8 mouse cellular contexts compared by ENCODE assay signal in genomic region chr3:66292356-66292946, GRCm38 (mm10). TPM values are rescaled to one million over a fixed set of nuclear protein-coding genes. Genes with fewer than 3 reads are reported as not detected.
DNase-seq lines count a peak whose midpoint lies in the region; ATAC-seq and TF ChIP-seq lines count a peak whose summit lies in the region.

No protein-coding gene starts in this region.

- peak overlapping the region; percentile 48 for H3K4me2 ChIP-seq in forebrain, postnatal 0 days (ENCODE audit: low read depth)
- peak overlapping the region; percentile 55 for H3K4me2 ChIP-seq in lung, embryonic 15.5 days

- POLR2A ChIA-PET in Patski (lab: Charles Lee): interaction anchor here (0.6 to 1.0 kb wide), 4 partner anchors 70 to 692 kb away, joined by 3 to 4 read pairs (median 4); no protein-coding TSS in a partner anchor

- peak overlapping the region; percentile 10; the same call in 1 of the 2 replicates for H3K4me3 ChIP-seq in forebrain, postnatal 0 days (ENCODE audit: low read depth, low read length)
- H3K4me3 ChIP-seq in lung, embryonic 15.5 days: peak overlapping the region; percentile 23

- 0 out of 2 replicates have a peak overlapping the region, but pooled peaks have one; percentile 35 for H3K27ac ChIP-seq in forebrain, postnatal 0 days (ENCODE audit: low read depth, low read length)
- peak overlapping the region; percentile 82 for H3K27ac ChIP-seq in lung, embryonic 15.5 days

- peak; percentile 5 for DNase-seq in adrenal gland, adult 2 months
- DNase-seq in adrenal gland, adult 8-10 months: no peak
- DNase-seq in Patski (ENCODE audit: low read depth, low spot score): peak; percentile 82
- peak; percentile 9 for DNase-seq in forebrain, postnatal 0 days
- peak; percentile 87 to 88 for DNase-seq in kidney, adult 8-10 months
- DNase-seq in retina, postnatal 1 day: peak; percentile 61
- DNase-seq in frontal cortex, postnatal 25 days (ENCODE audit: low spot score in 2 of 2): no peak

- no peaks in the 10 kb centered on the region for H3K36me3 ChIP-seq in forebrain, postnatal 0 days (ENCODE audit: insufficient read depth)
- no peaks in the 10 kb centered on the region for H3K36me3 ChIP-seq in lung, embryonic 15.5 days

- CTCF ChIA-PET in Patski (lab: Charles Lee): interaction anchor here (0.8 to 2.9 kb wide), 10 partner anchors 27 to 289 kb away, joined by 3 to 15 read pairs (median 4); no protein-coding TSS in a partner anchor

- no peaks in the 10 kb centered on the region for H3K4me1 ChIP-seq in forebrain, postnatal 0 days (ENCODE audit: insufficient read depth)
- 0 out of 2 replicates have a peak, but pooled peaks cover 8% of the 10 kb centered on the region for H3K4me1 ChIP-seq in lung, embryonic 15.5 days

- H3K9me3 ChIP-seq in forebrain, postnatal 0 days (ENCODE audit: low read length): no peaks in the 10 kb centered on the region
- no peaks in the 10 kb centered on the region for H3K9me3 ChIP-seq in lung, embryonic 15.5 days

- peak; percentile 95 for ATAC-seq in Patski
- ATAC-seq in forebrain, postnatal 0 days: peak; percentile 68
- peak; percentile 93 for ATAC-seq in lung, embryonic 15.5 days (ENCODE audit: borderline replicate concordance, extremely low read depth, low FRiP score, low TSS enrichment)

- TF ChIP-seq CTCF in Patski (IDR thresholded peaks at IDR 0.05): no peak
- no peak for TF ChIP-seq CTCF in forebrain, postnatal 0 days (IDR thresholded peaks at IDR 0.05; ENCODE audit: low read depth)

- WGBS in forebrain, postnatal 0 days: 15% methylated on average over 20 of the region's 20 CpGs
- 7% methylated on average over 20 of the region's 20 CpGs for WGBS in lung, embryonic 15.5 days

- H3K27me3 ChIP-seq in Patski: no peaks in the 10 kb centered on the region
- H3K27me3 ChIP-seq in forebrain, postnatal 0 days (ENCODE audit: insufficient read depth, low read length): no peaks in the 10 kb centered on the region
- H3K27me3 ChIP-seq in lung, embryonic 15.5 days: no peaks in the 10 kb centered on the region

- in situ Hi-C loops in Patski (cut with MboI; ENCODE audit: low pct_unique_long_range_greater_than_20kb): loop anchor here (10.0 kb wide), 1 partner anchor 692 kb away; the partner anchor contains the start of genes Rsrc1 and Shox2

- peak overlapping the region; percentile 2; the same call in 1 of the 2 replicates for H3K9ac ChIP-seq in forebrain, postnatal 0 days
- H3K9ac ChIP-seq in lung, embryonic 15.5 days: peak overlapping the region; percentile 36; the same call in 1 of the 2 replicates

RNA-seq across cellular contexts. Expression of gene Veph1, which starts 4.2 kb away (rescaled TPM):
- under 1 TPM in 1 of 2 experiments, not detected in 1; 0.09 TPM for total RNA-seq in adrenal gland, adult 2 months (2021)
- polyA plus RNA-seq in adrenal gland, adult 2 months (2012; rRNA removed): not detected in 2 replicates
- not detected for total RNA-seq in adrenal gland, adult 8-10 months (2022)
- polyA plus RNA-seq in Patski (2021): 45.3 TPM
- 2.9 and 5.8 TPM in 2 replicates for total RNA-seq in forebrain, postnatal 0 days (2014; rRNA removed)
- 2.3 and 3.6 TPM in 2 replicates for polyA plus RNA-seq in forebrain, postnatal 0 days (2015; fragmentation: Nextera tagmentation; extraction: Ambion mirVana)
- 5.4 and 6.0 TPM in 2 replicates for polyA plus RNA-seq in lung, embryonic 15.5 days (2015; fragmentation: Nextera tagmentation; extraction: Ambion mirVana)

Comparison
In these comparisons a context has a peak if more than half of its experiments do, and no peak if none do; other contexts are left out.
1. DNase-seq: peak in adrenal gland, adult 2 months (single experiment), Patski (single experiment), forebrain, postnatal 0 days (single experiment), kidney, adult 8-10 months (2 of 2) and retina, postnatal 1 day (single experiment); none in adrenal gland, adult 8-10 months (single experiment) and frontal cortex, postnatal 25 days (0 of 2).
2. Peak in every context shown above with its lines, with median percentiles within 50 percentile points of each other: ATAC-seq.